Mouse (Mus musculus): Measurements from ENCODE around the gene Gjc1.

Gene Gjc1

DNA sequence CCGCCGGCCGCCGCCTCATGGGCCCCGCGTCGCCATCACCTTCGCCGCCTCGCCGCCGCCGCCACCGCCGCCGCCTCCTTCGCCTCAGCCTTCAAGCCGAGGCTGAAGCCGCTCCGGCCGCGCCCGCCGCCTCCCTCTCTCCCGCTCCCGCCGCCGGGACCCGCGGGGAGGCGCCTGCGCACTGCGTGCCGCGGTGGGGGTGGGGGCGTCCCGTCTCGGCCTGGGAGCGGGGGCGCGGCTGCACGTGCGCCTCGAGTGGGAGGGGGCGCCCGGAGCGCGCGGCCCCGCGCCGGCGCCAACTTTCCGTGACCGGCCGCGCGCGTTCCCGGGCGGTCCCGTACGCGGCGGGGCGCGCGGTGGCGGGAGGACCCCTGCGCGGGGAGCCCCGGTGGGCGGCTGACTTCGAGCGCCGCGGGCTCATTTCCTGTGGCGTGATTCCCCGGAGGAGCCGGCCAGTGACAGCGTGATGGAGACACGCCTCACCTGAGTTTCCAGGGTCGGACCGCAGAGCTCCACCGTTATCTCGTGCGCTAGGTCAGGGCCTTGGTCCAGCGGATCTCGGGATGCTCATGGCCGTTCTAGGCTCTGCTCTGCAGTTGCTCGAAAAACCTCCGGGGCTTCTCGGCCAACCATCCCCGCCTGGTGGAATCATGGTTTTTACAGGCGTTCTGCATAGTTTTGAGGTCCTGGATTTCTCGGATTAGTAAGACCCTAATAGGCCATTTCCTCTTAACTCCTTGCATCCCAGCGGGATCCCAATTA, at the start of gene Gjc1:
TSS of gene Gjc1 (minus strand) at position 680 of the 762 bp plus-strand sequence.
- peak; percentile 22 for DNase-seq (ENCODE audit: low read depth, low spot score)

DNA sequence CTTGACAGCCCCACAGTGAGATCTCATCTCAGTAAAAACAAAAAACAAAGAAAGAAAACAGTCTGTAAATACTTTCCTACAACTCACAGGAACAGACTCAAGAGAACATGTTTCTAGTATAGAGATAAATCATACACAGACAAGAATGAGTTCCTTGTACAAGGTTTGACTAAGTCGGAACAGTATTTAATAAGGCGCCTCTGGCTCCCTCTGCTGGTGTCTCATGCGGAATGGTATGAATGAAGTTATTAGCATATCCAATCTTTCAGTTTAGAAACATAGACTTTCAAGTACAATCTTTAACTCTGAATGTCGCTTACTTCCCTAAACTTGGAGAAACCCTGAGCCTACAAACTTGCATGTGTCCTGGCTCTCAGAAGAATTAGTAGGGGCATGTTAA, 44.8 kb upstream of the Gjc1 start:
- no peak for DNase-seq (ENCODE audit: low read depth, low spot score)

DNA sequence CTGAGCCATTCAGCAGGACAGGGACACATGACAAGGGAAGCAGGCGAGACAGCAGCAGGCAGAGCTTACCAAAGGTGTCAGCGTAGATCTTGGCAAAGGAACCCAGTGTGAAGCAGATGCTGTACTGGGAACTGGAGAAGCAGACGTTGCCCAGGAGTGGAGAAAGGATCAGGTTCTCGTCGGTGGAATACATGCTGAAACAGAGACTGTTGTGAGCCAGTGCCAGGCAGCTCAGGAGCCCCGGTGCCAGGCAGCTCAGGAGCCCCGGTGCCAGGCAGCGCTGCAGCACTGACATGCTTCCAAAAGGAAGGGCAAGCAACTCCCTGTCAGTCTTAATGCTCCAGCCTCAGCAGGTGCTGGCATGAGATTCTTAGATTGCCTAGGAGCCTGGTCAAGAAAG, 40.4 kb upstream of the Gjc1 start:
- no peak for DNase-seq (ENCODE audit: low read depth, low spot score)

DNA sequence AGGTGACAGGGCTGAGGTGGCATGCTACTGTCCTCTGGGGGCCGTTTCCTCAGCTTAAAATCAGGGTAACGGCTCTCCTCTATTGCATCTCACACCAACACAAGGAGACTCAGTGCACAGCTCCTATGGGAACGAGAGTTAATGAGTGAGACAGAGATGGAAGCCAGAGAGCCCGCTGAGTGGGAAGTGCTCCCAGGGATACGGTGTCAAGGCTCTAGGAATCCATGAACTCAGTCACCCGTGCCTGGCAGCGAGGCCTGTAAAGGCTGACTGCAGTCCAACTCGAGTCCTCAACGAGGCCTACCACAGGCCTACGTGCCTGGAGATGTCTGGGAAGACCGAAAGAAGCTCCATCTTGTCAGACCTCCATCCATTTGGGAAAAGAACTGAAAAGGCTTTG, 39.5 kb upstream of the Gjc1 start:
- DNase-seq (ENCODE audit: low read depth, low spot score): no peak

DNA sequence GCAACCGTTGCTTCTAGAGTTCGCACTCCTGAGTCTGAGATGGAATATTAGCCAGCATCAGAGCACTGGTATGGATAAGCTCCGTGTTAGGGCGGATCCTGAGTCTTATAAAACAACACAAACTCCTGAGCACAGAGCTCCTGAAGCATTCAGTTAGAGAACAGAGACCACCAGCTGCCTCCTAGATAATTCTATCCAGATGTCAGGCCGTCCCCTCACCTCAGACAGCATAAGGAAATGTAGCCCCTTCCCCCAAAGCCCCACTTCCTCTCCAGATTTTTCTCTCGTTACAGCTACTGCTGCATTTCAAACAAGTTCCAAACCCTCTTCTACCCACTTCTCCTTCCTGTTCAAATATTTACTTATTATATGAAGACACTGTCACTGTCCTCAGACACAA, 36.4 kb upstream of the Gjc1 start:
- DNase-seq (ENCODE audit: low read depth, low spot score): no peak

DNA sequence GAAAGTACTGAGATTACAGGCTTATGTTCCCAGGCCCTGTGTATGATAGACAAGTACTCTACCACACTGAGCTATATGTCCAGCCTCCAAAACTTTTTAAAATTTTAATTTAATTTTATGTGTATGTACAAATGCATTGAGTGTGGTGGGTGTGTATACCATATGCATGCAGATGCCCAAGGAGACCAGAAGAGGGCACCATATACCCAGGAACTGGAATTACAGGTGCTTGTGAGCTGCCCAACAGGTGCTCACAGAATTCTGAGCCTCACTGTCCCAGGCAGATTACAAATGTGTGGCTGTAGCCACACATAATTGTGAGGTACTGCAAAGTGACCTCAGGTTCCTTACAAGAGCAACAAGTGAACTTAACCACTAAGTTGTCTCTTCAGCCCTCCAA, 34.3 kb upstream of the Gjc1 start:
- no peak for DNase-seq (ENCODE audit: low read depth, low spot score)

DNA sequence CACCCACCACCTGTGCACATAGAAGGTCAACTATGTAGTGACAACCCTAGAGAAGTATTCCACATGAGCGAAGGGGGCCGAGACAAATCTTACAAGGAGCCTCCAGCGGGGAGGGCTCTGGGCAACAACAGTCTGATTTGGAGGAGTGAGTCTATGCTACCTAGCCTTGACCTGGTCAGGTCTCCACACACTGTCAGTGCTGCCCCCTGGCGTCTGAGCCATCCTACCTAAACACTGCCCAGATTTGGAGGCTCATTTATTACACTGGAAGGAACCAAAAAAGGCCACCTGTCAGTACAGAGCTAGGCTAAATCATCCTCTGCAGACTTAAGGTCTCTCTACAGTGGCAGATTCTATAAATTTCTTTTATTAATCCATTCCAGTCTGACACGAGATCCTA, 32.4 kb upstream of the Gjc1 start:
- no peak for DNase-seq (ENCODE audit: low read depth, low spot score)

DNA sequence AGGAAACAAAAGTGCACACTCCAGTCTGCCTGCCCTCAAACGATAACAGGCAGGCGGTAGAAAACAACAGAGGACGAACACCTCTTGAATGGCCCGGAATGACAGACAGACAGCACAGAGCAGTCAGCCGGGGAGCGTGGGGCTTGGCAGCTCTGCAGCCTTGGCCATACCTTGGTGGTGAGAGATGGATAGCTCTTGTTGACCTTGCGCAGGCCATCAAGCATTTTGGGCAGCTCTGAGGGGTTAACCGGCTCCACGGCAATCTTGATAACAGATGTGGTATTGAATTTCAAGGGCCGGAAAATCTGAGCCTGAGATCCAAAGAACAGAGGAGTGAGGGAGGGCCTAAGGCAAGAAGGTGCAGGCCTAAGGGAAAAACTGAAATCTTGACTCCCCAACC, 26.4 kb upstream of the Gjc1 start:
- DNase-seq (ENCODE audit: low read depth, low spot score): no peak

DNA sequence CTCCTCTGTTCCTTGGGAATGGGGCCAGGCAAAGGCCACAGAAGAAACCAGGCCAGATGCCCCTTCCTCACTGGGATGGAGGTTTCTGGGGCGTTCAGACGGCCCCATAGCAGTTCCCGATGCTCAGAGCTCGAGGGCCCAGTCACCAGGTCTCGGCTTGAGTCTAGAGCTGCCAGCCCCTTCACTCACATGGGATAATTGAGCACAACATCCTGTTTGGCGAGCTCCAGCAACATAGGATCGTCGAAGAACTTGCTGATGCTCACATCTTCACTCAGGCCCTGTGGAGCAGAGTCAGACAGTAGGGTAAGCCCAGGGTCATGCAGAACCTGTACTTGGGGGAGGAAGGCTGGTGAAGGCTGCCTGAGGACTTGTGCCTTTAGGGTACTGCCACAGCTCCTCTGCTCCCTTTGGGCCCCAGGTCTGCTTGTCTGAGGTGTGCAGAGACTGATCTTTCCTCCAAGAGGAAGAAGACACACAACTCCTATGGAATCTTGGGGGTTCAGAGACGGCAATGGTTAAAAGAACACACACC, 19.2 kb upstream of the Gjc1 start:
- DNase-seq (ENCODE audit: low read depth, low spot score): no peak

DNA sequence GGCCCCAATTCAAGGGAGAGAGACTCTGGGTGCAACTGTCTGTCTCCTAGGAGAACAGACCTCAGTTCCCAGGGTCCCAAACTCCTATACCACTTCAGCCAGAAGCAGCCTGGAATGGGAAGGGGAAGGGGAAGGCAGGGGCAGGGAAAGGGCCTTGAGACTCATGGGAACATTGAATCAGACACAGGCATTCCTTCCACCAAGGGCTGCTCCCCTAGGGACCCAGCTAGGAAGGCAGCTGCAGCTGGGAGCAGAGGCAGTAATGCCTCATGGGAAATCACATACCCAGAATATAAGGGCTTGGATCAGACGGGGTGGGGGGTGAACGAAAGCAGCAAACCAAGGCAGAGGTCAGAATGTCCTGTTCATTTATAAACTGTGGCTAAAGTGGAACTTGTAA, 18.6 kb upstream of the Gjc1 start:
- DNase-seq (ENCODE audit: low read depth, low spot score): no peak

DNA sequence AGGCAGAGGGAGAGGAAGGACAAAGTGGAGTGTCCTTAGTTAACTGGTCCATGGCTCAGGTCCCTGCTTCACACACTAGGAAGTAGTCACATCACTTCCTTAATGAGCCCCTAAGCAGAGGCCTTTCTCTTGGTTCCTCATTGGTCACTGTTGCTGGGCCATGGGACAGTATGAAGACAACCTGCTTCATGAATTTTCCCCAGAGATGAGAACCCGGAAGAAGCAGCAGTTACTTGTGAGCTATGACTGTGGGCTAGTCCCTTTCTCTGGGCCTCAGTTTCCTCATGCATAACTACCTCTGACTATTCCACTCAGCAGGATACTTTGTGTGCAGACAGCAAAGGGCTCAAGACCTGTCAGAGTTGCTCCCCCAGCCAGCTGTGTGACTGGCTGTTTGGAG, 17.9 kb upstream of the Gjc1 start:
- DNase-seq (ENCODE audit: low read depth, low spot score): no peak

DNA sequence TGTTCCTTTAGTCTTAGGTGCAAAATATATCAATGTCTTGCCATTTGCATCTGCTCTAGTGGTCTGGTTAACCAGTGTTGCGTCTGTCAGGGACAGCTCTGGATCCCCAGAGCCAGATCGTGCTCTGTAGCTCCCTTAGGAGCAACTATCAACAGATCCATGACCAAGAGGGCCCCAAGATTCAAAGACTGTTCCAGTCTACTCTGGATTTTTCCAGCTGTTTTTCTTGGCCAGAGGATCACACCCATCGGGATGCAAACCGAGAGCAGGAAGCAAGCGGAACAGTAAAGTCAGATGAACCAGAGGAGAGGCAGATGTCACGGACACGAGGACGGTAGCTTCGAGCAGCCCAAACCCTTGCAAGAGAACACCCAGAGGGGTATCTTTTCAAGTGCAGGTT, 16.6 kb upstream of the Gjc1 start:
- no peak for DNase-seq (ENCODE audit: low read depth, low spot score)

DNA sequence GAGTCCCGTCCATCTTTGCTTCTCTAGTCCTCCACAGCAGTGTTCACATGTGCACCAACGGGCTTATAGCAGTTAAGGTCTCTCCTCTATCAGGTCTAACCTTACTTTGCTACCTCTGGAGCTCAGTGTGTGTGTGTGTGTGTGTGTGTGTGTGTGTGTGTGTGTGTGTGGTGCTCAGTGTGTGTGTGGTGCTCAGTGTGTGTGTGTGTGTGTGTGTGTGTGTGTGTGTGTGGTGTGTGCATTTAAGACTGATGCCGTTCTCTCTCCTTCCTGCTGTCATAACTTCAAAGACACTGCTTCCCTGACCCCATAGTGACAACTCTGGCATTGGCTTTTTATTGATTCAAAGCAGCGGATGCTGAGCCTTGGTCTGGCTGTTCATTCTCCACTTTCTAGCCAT, 16.0 kb upstream of the Gjc1 start, which contains the start of gene Higd1b:
TSS of gene Higd1b (plus strand) at position 301 of the 400 bp plus-strand sequence.
- DNase-seq (ENCODE audit: low read depth, low spot score): no peak

DNA sequence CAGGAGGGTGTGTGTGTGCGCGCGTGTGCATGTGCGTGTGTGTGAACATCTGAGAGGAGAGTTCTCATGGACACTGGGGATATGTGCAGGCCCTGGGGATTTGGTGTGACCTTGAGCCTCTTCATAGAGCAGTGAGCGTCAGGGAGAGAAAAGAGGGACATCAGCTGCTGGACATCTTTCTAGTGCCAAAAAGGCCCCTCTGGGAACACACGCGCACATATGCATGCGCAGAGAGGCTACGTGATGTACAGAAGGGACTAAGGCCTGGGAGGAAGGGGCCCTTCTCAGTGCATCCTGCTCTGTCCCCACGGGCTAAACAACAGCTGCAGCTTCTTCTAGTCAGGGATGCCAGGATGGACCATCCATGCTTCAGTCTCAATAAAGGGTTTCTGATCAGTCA, 14.7 kb upstream of the Gjc1 start:
- no peak for DNase-seq (ENCODE audit: low read depth, low spot score)

DNA sequence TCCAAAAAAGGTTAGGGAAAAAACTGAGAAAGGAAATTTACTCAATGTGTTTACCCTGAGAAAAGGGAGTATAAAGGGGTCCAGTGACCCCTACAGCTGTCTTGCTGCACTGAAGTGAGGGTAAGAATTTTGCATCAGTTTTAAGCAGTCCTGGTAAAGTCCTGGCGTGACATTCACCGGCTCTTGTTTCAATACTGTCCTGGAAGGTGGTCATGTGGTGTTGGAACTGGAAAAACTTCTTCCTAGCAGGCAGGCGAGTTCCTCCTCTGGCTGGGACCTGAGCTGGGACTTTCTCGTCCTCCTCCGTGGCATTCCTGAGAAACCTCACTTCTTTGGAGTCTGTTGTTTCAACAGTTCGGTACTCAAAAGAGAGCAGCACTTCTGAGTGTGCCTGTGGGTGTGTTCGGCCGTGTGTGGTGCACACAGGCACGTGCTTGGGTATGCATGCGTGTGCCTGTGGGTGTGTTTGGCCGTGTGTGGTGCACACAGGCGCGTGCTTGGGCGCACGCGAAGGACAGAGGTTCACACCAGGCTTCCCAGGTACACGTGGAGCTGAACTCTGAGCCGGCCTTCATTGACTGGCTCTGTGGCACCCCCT, 13.3 kb upstream of the Gjc1 start:
- DNase-seq (ENCODE audit: low read depth, low spot score): no peak

DNA sequence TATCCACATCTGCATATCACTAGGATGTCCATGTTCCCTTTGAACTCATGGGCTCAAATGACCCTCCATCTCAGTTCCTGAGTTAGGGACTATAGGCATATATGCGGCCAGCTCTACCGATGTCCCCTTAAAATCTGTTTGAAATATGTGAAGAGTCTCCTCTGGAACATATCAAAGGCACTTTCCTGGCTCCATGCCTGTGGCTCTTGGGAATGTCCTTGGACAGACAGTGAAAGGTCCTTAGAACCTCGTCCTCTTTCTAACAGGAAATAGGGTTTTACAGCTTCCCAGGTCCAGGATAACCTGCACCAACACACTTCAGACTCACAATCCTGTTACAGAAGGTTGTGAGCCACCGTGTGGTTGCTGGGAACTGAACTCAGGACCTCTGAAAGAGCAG, 10.8 kb upstream of the Gjc1 start:
- no peak for DNase-seq (ENCODE audit: low read depth, low spot score)

DNA sequence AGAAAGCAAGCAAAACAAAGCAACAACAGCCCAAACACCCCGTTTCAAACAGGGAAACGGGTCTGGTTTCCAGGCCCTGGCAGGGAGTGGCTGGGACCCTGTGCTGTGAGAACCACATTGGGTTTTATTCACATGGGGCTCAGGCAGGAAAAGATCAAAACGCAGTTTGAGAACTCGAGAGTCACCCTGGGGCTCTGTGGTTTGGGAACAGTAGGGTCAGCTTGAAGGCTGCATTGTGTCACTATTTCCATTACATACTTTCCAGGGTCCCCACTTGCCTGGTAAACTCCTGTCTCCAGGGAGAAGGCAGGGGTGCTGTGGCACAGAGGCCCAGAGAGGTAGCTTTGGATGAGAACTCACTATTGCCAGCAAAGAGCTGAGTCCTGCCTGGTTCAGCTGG, 7.6 kb upstream of the Gjc1 start:
- no peak for DNase-seq (ENCODE audit: low read depth, low spot score)

DNA sequence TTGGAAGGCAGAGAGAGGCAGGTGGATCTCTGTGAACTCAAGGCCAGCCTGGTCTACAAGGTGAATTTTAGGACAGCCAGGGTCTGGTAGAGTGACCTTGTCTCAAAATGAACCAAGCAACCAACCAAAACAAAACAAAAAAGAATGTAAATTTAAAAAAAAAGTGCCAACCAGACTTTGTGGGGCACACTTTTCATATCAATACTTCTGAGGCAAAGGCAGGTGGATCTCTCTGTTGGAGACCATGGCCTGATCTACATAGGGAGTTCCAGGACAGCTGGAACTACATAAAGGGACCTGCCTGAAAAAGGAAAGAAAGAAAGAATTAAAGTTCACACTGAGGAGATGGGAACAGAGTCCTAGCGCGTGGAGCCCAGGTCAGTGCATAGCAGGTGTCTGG, 7.0 kb upstream of the Gjc1 start:
- DNase-seq (ENCODE audit: low read depth, low spot score): no peak

DNA sequence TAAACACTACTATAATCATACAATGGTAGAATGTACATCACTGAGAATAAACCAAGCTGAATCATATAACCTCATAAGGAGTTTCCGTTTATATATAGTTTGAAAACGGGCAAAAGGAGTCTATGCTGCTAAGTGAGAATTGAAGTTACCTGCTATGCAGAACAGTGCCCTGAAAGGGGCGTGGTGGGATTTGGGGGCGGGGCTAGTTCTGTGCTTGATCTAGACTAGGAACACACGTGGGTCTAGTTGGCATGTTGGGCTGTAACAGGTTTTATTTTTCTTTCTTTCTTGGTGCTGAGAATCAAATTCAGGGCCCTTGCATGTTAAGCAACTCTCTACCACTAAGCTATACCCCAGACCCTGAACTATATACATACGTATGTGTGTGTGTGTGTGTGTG, 1.7 kb upstream of the Gjc1 start:
- no peak for DNase-seq (ENCODE audit: low read depth, low spot score)

DNA sequence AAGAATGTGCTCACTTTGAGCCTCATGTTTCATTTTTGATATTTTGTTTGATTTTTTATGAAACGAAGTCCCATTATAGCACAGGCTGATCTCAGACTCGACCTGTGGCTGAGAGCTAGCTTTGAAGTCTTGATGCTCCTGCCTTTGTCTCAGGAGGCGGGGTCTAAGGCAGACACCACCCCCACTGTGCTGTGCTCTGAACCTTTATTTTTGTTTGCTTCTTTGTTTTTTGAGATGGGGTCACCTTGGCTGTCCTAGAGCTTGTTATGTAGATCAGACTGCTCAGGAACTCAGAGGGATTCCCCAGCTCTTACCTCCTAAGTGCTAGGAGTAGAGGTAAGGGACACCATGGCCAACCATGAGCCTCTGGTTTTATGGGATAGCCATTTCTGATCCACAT, 932 bp upstream of the Gjc1 start:
- no peak for DNase-seq (ENCODE audit: low read depth, low spot score)

DNA sequence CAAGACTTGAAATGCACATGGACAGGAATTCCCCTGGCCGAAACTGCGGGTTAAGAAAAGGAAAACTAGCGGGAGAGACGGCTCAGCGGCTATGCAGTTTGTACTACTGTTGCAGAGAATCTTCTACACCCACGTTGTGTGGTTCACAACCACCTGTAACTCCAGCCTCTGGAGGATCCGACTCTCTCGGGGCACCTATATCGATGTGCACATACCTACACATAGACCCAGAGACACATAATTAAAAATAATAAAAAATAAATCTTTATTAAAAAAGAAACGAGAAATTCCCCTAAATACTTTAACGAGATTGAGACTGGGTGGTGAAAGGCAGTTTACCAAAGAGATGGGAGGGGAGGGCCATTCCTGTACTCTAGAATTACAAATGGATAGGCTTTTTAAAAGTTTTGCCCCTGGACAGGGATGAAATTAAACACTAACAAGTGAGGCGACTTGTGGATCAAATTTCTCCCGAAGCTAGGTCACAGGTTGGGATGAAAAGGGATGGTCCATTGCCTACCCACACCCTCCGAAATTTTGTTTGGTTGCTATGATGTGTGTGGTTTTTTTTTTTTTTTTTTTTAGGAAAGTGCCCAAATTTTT, 384 bp upstream of the Gjc1 start:
- DNase-seq (ENCODE audit: low read depth, low spot score): no peak

DNA sequence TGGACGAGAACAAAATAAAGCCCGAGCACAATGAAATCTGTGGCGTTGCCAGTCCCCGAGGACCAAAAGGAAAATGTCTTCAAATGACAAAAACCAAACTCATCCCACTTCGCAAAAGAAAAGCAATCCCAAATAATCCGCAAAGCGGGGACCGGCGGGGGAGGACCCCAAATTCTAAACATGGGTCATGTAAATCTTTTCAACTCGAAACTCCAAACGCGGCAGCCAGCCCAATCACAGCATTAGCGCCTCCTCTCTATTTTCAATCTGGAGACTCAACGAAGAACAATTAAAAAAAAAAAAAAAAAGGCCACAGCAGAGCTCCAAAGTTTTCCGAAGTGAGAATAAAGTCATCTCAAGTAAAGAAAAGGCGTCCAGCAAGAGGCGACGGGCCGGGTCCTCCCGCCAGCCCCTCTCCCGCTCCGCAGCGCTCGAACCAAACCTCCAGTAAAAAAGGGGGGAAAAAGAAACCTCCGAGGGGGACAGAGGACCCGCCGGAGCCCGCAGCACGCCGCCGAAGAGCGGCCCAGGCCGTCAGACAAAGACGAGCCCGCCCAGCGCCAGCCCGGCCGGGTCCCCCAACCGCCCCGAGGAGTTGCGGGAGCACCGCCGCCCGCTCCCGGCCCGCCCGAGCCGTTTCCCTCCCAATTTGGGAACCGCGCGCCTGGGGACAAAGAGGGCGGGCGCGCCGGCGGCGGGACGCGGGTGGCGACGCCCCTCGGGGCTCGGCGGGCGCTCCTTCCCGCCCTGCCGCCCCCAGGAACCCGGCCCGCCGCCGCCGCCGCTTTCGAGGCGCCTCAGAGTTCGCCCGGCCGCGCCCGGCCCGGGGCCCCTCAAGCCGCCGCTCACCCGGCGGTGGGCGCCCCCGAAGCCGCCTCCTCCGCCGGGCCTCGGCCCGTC, 1.1 kb downstream of the Gjc1 start:
- DNase-seq (ENCODE audit: low read depth, low spot score): peak; percentile 6

All from retina, adult 2 months (tissue).